Mouse (Mus musculus) small intestine, adult 2 months (tissue): ENCODE data around the gene Mroh2a. TPM values are rescaled to one million over a fixed set of nuclear protein-coding genes. Genes with fewer than 3 reads are reported as not detected.

ENCODE experiments used
- H3K27ac ChIP-seq: fragments of 200-500 bp; 2 replicates; pipeline ENCODE4 v1.5.1; 2012; ENCODE audit warnings: low read depth, low read length, control low read depth, inconsistent platforms; ENCODE audit not compliant: insufficient read depth
- H3K27me3 ChIP-seq: fragments of 200-500 bp; 2 replicates; pipeline ENCODE4 v1.6.1; 2012; ENCODE audit warnings: mild to moderate bottlenecking, moderate library complexity, low read length, inconsistent platforms; ENCODE audit not compliant: control insufficient read depth, insufficient read depth
- H3K36me3 ChIP-seq: fragments of 200-500 bp; 2 replicates; pipeline ENCODE4 v1.6.1; 2012; ENCODE audit warnings: mild to moderate bottlenecking, low read length, control low read depth, inconsistent platforms; ENCODE audit not compliant: control insufficient read depth, insufficient read depth
- H3K4me1 ChIP-seq: fragments of 200-500 bp; 2 replicates; pipeline ENCODE4 v1.6.1; 2012; ENCODE audit warnings: low read length, inconsistent platforms, mixed read lengths; ENCODE audit not compliant: control insufficient read depth, insufficient read depth, insufficient read length
- H3K4me3 ChIP-seq: fragments of 200-500 bp; 2 replicates; pipeline ENCODE4 v1.5.1; 2012; ENCODE audit warnings: low read depth, mild to moderate bottlenecking, control low read depth, inconsistent platforms, low read length, moderate library complexity
- CTCF ChIP-seq: fragments of 200-500 bp; IDR thresholded peaks from 2 replicates; pipeline ENCODE4 v1.5.1; 2012; ENCODE audit warnings: low read depth, mild to moderate bottlenecking, control low read depth, inconsistent platforms, low read length, moderate library complexity, mixed read lengths; ENCODE audit not compliant: insufficient replicate concordance, insufficient read length; ENCODE audit errors: extremely low read depth
- POLR2A ChIP-seq: fragments of 200-500 bp; IDR thresholded peaks from 2 replicates; pipeline ENCODE4 v1.6.1; 2012; ENCODE audit warnings: low read depth, mild to moderate bottlenecking, control low read depth, inconsistent platforms, low read length, moderate library complexity
- WGBS: fragments of 180-500 bp; shearing (Covaris S2); methylation state at CpG from one replicate; pipeline ENCODE4 v1.1.7; 2018; 5-methylcytosine and 5-hydroxymethylcytosine counted together
- polyA plus RNA-seq: library from polyadenylated mRNA; depleted of rRNA; stranded (reverse); fragments of >200 nt; gene quantifications from 2 replicates; pipeline ENCODE4 v1.2.3, GENCODE M21; 2012

The Mroh2a gene
- polyA plus RNA-seq, 1 experiment = 0.35 TPM

- no peak overlapping the region for H3K27ac ChIP-seq
- WGBS = 35% methylated on average over 4 of the region's 4 CpGs
- no peaks in the 10 kb centered on the region for H3K27me3 ChIP-seq
- H3K4me3 ChIP-seq = no peak overlapping the region
- peaks cover 20% of the 10 kb centered on the region for H3K4me1 ChIP-seq
- no peaks in the 10 kb centered on the region for H3K36me3 ChIP-seq
- TF ChIP-seq POLR2A (no peak), CTCF (no peak)
These were observed 63.1 kb downstream of the Mroh2a start for GRCm38 (mm10) chr1:88289917-88290316.

GRCm38 (mm10) chr1:88290511-88290910, 63.7 kb downstream of the Mroh2a start:
- Histone ChIP-seq H3K4me3 (no peak overlapping the region), H3K36me3 (no peaks in the 10 kb centered on the region), H3K27me3 (no peaks in the 10 kb centered on the region), H3K4me1 (peaks cover 16% of the 10 kb centered on the region; the same call in 1 of the 2 replicates), H3K27ac (no peak overlapping the region)
- WGBS = 61% methylated on average over 1 of the region's 1 CpGs
- TF ChIP-seq CTCF = no peak

GRCm38 (mm10) chr1:88291409-88292005, 64.7 kb downstream of the Mroh2a start:
- 59% methylated on average over 3 of the region's 3 CpGs for WGBS
- Histone ChIP-seq H3K4me1 (peaks cover 14% of the 10 kb centered on the region; the same call in 1 of the 2 replicates), H3K27ac (no peak overlapping the region), H3K27me3 (no peaks in the 10 kb centered on the region), H3K36me3 (no peaks in the 10 kb centered on the region), H3K4me3 (no peak overlapping the region)
- no peak for TF ChIP-seq POLR2A
- TF ChIP-seq CTCF = no peak

- no peaks in the 10 kb centered on the region for H3K27me3 ChIP-seq
- no peaks in the 10 kb centered on the region for H3K36me3 ChIP-seq
- 55% methylated on average over 2 of the region's 2 CpGs for WGBS
- TF ChIP-seq POLR2A = no peak
- no peak for TF ChIP-seq CTCF
- no peak overlapping the region for H3K4me3 ChIP-seq
- peaks cover 11% of the 10 kb centered on the region; the same call in 1 of the 2 replicates for H3K4me1 ChIP-seq
- H3K27ac ChIP-seq = no peak overlapping the region
These were observed 65.3 kb downstream of the Mroh2a start for GRCm38 (mm10) chr1:88292057-88292456.

GRCm38 (mm10) chr1:88294650-88295049, 67.9 kb downstream of the Mroh2a start:
- no peaks in the 10 kb centered on the region for H3K4me1 ChIP-seq
- no peak overlapping the region for H3K4me3 ChIP-seq
- H3K27ac ChIP-seq = no peak overlapping the region
- WGBS = 8% methylated on average over 1 of the region's 1 CpGs
- TF ChIP-seq CTCF = no peak
- no peak for TF ChIP-seq POLR2A
- no peaks in the 10 kb centered on the region for H3K27me3 ChIP-seq
- no peaks in the 10 kb centered on the region for H3K36me3 ChIP-seq

GRCm38 (mm10) chr1:88296171-88296920, 69.6 kb downstream of the Mroh2a start:
- H3K27ac ChIP-seq = no peak overlapping the region
- no peak overlapping the region for H3K4me3 ChIP-seq
- no peaks in the 10 kb centered on the region for H3K36me3 ChIP-seq
- H3K4me1 ChIP-seq = no peaks in the 10 kb centered on the region
- TF ChIP-seq CTCF (no peak; the same call in 1 of the 2 replicates), POLR2A (no peak)
- H3K27me3 ChIP-seq = no peaks in the 10 kb centered on the region
- WGBS = 71% methylated on average over 4 of the region's 4 CpGs

- no peaks in the 10 kb centered on the region for H3K36me3 ChIP-seq
- no peak overlapping the region for H3K4me3 ChIP-seq
- 67% methylated on average over 7 of the region's 7 CpGs for WGBS
- no peak overlapping the region for H3K27ac ChIP-seq
- no peak for TF ChIP-seq POLR2A
- no peak for TF ChIP-seq CTCF
- no peaks in the 10 kb centered on the region for H3K4me1 ChIP-seq
- H3K27me3 ChIP-seq = no peaks in the 10 kb centered on the region
These were observed 70.9 kb downstream of the Mroh2a start for GRCm38 (mm10) chr1:88297480-88298258.
